In the genomic region with DNA sequence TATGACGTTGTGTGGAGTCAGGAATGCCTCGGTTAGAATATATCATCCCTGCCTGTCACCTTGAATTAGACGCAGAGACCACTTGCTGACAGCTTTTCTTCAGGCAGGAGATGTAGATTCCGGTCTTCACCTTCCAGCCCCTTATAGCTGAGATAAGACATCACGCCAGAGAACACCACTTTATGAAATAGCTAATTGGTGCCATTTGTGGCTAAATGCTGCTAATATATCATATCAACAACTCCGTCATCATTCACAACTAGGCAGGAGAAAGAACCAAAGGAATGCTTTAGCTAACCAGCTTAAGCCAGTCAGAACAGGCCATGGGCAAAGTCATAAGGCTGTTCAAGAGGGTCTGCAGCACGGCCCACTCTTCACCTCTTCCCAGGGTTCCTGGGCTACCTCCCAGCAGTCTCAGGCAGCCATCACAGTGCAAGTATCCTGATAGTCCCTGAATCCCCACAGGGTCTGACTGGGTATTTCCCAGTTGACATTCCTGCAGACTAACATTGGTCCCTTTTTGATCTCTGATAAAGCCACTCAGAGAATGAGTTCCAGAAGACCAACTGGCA, we compare ENCODE assay signal across 28 mouse cellular contexts. TPM values are rescaled to one million over a fixed set of nuclear protein-coding genes. Genes with fewer than 3 reads are reported as not detected.
DNase-seq lines count a peak whose midpoint lies in the region; ATAC-seq and TF ChIP-seq lines count a peak whose summit lies in the region.
"Had no signal": no experiment of that assay in that cellular context is flagged by ENCODE, and none has a peak within 500 bp of the region (broad histone marks: within the 10 kb centered on the region; RNA-seq: fewer than 3 reads in every experiment).

No protein-coding gene starts in this region.

- H3K9ac ChIP-seq in midbrain, embryonic 15.5 days, result no peak overlapping the region
- H3K9ac ChIP-seq in midbrain, embryonic 13.5 days (replicated peaks), result no peak overlapping the region
- H3K9ac ChIP-seq: forebrain, embryonic 15.5 days; limb, embryonic 15.5 days; liver, embryonic 13.5 days had no signal

- 61% methylated on average over 7 of the region's 7 CpGs for WGBS in midbrain, embryonic 15.5 days
- 65% methylated on average over 7 of the region's 7 CpGs for WGBS in midbrain, embryonic 13.5 days
- WGBS in forebrain, embryonic 10.5 days, result 85% methylated on average over 7 of the region's 7 CpGs

- TF ChIP-seq CTCF in brain, embryonic 14.5 days (IDR thresholded peaks at IDR 0.05; ENCODE audit: borderline replicate concordance, extremely low read depth, insufficient read depth, insufficient read length), result no peak

- H3K9me3 ChIP-seq in midbrain, embryonic 15.5 days, result no peaks in the 10 kb centered on the region
- no peaks in the 10 kb centered on the region for H3K9me3 ChIP-seq in midbrain, embryonic 13.5 days
- H3K9me3 ChIP-seq in forebrain, embryonic 10.5 days, result no peaks in the 10 kb centered on the region
- H3K9me3 ChIP-seq: forebrain, embryonic 15.5 days; limb, embryonic 15.5 days; liver, embryonic 13.5 days had no signal

- TF ChIP-seq POLR2A in brain, embryonic 14.5 days (IDR thresholded peaks at IDR 0.05; ENCODE audit: borderline replicate concordance, extremely low read depth, insufficient read depth, insufficient read length, poor library complexity, severe bottlenecking), result no peak

- no peak overlapping the region for H3K4me3 ChIP-seq in midbrain, embryonic 15.5 days
- no peak overlapping the region for H3K4me3 ChIP-seq in midbrain, embryonic 13.5 days (replicated peaks)
- H3K4me3 ChIP-seq in forebrain, embryonic 10.5 days, result no peak overlapping the region
- H3K4me3 ChIP-seq: forebrain, embryonic 15.5 days; gastrocnemius, adult 2 months; heart, adult 2 months; limb, embryonic 15.5 days; liver, embryonic 13.5 days had no signal

- H3K27ac ChIP-seq in midbrain, embryonic 15.5 days, result no peak overlapping the region
- no peak overlapping the region for H3K27ac ChIP-seq in midbrain, embryonic 13.5 days
- no peak overlapping the region for H3K27ac ChIP-seq in forebrain, embryonic 10.5 days
- H3K27ac ChIP-seq: forebrain, embryonic 15.5 days; gastrocnemius, adult 2 months; heart, adult 2 months; kidney, postnatal 0 days; limb, embryonic 15.5 days; liver, embryonic 13.5 days had no signal

- 0 out of 2 replicates have a peak, but pooled peaks have one; percentile 37 for ATAC-seq in midbrain, embryonic 15.5 days (replicated peaks)
- no peak for ATAC-seq in midbrain, embryonic 13.5 days
- ATAC-seq: activated CD4-positive, CD25-positive, alpha-beta regulatory T cell, adult 4 months; forebrain, embryonic 15.5 days; intestine, embryonic 16.5 days had no signal

- H3K36me3 ChIP-seq in midbrain, embryonic 15.5 days (replicated peaks), result no peaks in the 10 kb centered on the region
- no peaks in the 10 kb centered on the region for H3K36me3 ChIP-seq in midbrain, embryonic 13.5 days
- no peaks in the 10 kb centered on the region for H3K36me3 ChIP-seq in forebrain, embryonic 10.5 days (replicated peaks)
- H3K36me3 ChIP-seq: forebrain, embryonic 15.5 days; limb, embryonic 15.5 days; liver, embryonic 13.5 days had no signal

- H3K4me1 ChIP-seq in midbrain, embryonic 15.5 days, result peaks cover 10% of the 10 kb centered on the region
- peaks cover 16% of the 10 kb centered on the region; the same call in 1 of the 2 replicates for H3K4me1 ChIP-seq in midbrain, embryonic 13.5 days (replicated peaks)
- peaks cover 10% of the 10 kb centered on the region; the same call in 1 of the 2 replicates for H3K4me1 ChIP-seq in forebrain, embryonic 10.5 days
- H3K4me1 ChIP-seq: limb, embryonic 15.5 days; liver, embryonic 13.5 days had no signal

- peak; percentile 64 for DNase-seq in heart, adult 11 months
- no peak for DNase-seq in heart, adult 9 months (ENCODE audit: low spot score in 2 of 2)
- peak; percentile 17 for DNase-seq in brain, embryonic 14.5 days (ENCODE audit: low read depth)
- no peak for DNase-seq in forebrain, embryonic 10.5 days (ENCODE audit: extremely low spot score, low spot score)
- no peak for DNase-seq in cerebellum, adult 8-10 months
- DNase-seq: adrenal gland, adult 2 months; adrenal gland, postnatal 36 days; B cell, adult 2 months; cerebellum, adult 2 months; cerebellum, postnatal 36 days; gastrocnemius, adult 2 months; gastrocnemius, postnatal 36 days; heart, adult 2 months; heart, postnatal 14 days; kidney, adult 8-10 months; kidney, postnatal 4 days; left cerebral cortex, postnatal 4 days; liver, embryonic 13.5 days; lung, adult 18-20 months; thymus, postnatal 4 days had no signal

- no peak overlapping the region for H3K4me2 ChIP-seq in midbrain, embryonic 15.5 days
- H3K4me2 ChIP-seq in midbrain, embryonic 13.5 days (replicated peaks), result no peak overlapping the region
- H3K4me2 ChIP-seq: forebrain, embryonic 15.5 days; limb, embryonic 15.5 days; liver, embryonic 13.5 days; midbrain, embryonic 11.5 days had no signal

- no peaks in the 10 kb centered on the region for H3K27me3 ChIP-seq in midbrain, embryonic 15.5 days (replicated peaks)
- H3K27me3 ChIP-seq in midbrain, embryonic 13.5 days, result 0 out of 2 replicates have a peak, but pooled peaks cover 7% of the 10 kb centered on the region
- H3K27me3 ChIP-seq in forebrain, embryonic 10.5 days (ENCODE audit: poor library complexity, severe bottlenecking), result no peaks in the 10 kb centered on the region
- H3K27me3 ChIP-seq: forebrain, embryonic 15.5 days; limb, embryonic 15.5 days; liver, embryonic 13.5 days had no signal

RNA-seq across cellular contexts. Expression of gene Sh3rf1, which starts 49.7 kb away (rescaled TPM):
- 29.9 and 30.7 TPM in 2 replicates for polyA plus RNA-seq in midbrain, embryonic 15.5 days (2015; fragmentation: Nextera tagmentation; extraction: Ambion mirVana)
- 29.3 and 29.8 TPM in 2 replicates for polyA plus RNA-seq in midbrain, embryonic 13.5 days (2015; fragmentation: Nextera tagmentation; extraction: Ambion mirVana)
- polyA plus RNA-seq in brain, embryonic 14.5 days (2012; rRNA removed), result 25.3 and 33.3 TPM in 2 replicates
- 18.1 and 18.2 TPM in 2 replicates for polyA plus RNA-seq in forebrain, embryonic 10.5 days (2016; fragmentation: Nextera tagmentation; extraction: Ambion mirVana)

Comparison
In these comparisons a context has a peak if more than half of its experiments do, and no peak if none do; other contexts are left out.
1. DNase-seq: peak in heart, adult 11 months (single experiment) and brain, embryonic 14.5 days (single experiment); none in heart, adult 9 months (0 of 2), forebrain, embryonic 10.5 days (single experiment) and cerebellum, adult 8-10 months (single experiment).